Mouse (Mus musculus) lung, embryonic 16.5 days (tissue): Measurements from ENCODE around the gene Ivd. TPM values are rescaled to one million over a fixed set of nuclear protein-coding genes. Genes with fewer than 3 reads are reported as not detected.

Experiments used
- ATAC-seq: fragments of 200-750 bp; cut with Nextera tagmentation; 2 replicates; pipeline ENCODE4 v1.8.0; 2017; ENCODE audit warnings: low read depth, mild to moderate bottlenecking, moderate library complexity
- H3K27ac ChIP-seq: fragments of 300-500 bp; sonication (generic); 2 replicates; pipeline ENCODE4 v1.5.1; 2014; ENCODE audit warnings: mild to moderate bottlenecking, control low read depth, low read length
- H3K27me3 ChIP-seq: fragments of 300-500 bp; sonication (generic); 2 replicates; pipeline ENCODE4 v1.6.1; 2014; ENCODE audit warnings: low read depth, low read length, mixed read lengths; ENCODE audit not compliant: control insufficient read depth, insufficient read depth
- H3K36me3 ChIP-seq: fragments of 300-500 bp; sonication (generic); 2 replicates; pipeline ENCODE4 v1.6.1; 2014; ENCODE audit warnings: low read length; ENCODE audit not compliant: control insufficient read depth, insufficient read depth
- H3K4me1 ChIP-seq: fragments of 300-500 bp; sonication (generic); replicated peaks from 2 replicates; pipeline ENCODE4 v1.6.1; 2014; ENCODE audit warnings: low read length, mixed read lengths; ENCODE audit not compliant: control insufficient read depth, insufficient read depth
- H3K4me2 ChIP-seq: fragments of 300-500 bp; sonication (generic); 2 replicates; pipeline ENCODE4 v1.6.1; 2014; ENCODE audit warnings: low read depth, low read length, control low read depth
- H3K4me3 ChIP-seq: fragments of 300-500 bp; sonication (generic); 2 replicates; pipeline ENCODE4 v1.5.1; 2014; ENCODE audit warnings: mild to moderate bottlenecking, low read length, control low read depth
- H3K9ac ChIP-seq: fragments of 300-500 bp; sonication (generic); 2 replicates; pipeline ENCODE4 v1.6.1; 2014; ENCODE audit warnings: low read length, control low read depth
- H3K9me3 ChIP-seq: fragments of 300-500 bp; sonication (generic); 2 replicates; pipeline ENCODE4 v1.6.1; 2016; ENCODE audit warnings: low read length; ENCODE audit not compliant: control insufficient read depth
- WGBS: fragments of 180-500 bp; shearing (Covaris S2); extraction: QIAGEN DNeasy Blood & Tissue Kit; methylation state at CpG from one replicate; pipeline ENCODE4 v1.1.7; 2014; 5-methylcytosine and 5-hydroxymethylcytosine counted together
- polyA plus RNA-seq: library from polyadenylated mRNA; unstranded; fragments of >200 nt; fragmentation: Nextera tagmentation; extraction: Ambion mirVana; gene quantifications from 2 replicates; pipeline ENCODE4 v1.2.1, GENCODE M21; 2015

Ivd gene
- polyA plus RNA-seq, 1 experiment from 2014 or later: 77.9 TPM

DNA sequence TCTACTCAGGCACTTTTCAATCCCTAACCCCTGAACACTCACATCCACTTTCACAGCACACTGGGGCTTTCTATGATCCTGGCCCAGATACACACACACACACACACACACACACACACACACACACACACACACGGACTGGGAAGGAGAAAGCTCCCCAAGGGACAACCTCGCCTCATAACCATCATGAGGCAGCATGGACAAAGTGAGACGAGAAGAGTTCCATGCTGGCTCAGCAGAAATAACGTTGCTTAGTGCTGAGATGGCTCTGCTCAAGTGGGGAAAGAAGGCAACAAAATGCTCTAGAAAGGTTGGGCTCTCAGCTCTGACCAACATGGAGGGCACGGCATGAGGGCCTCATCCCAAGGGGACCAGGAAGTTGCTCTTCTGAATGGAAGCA, 20.6 kb upstream of the Ivd start:
- Histone ChIP-seq H3K9ac (no peak overlapping the region), H3K4me1 (no peaks in the 10 kb centered on the region), H3K27me3 (no peaks in the 10 kb centered on the region), H3K36me3 (no peaks in the 10 kb centered on the region), H3K27ac (no peak overlapping the region), H3K4me2 (no peak overlapping the region), H3K9me3 (no peaks in the 10 kb centered on the region), H3K4me3 (no peak overlapping the region)
- no peak for ATAC-seq
- WGBS: 60% methylated on average over 5 of the region's 5 CpGs

DNA sequence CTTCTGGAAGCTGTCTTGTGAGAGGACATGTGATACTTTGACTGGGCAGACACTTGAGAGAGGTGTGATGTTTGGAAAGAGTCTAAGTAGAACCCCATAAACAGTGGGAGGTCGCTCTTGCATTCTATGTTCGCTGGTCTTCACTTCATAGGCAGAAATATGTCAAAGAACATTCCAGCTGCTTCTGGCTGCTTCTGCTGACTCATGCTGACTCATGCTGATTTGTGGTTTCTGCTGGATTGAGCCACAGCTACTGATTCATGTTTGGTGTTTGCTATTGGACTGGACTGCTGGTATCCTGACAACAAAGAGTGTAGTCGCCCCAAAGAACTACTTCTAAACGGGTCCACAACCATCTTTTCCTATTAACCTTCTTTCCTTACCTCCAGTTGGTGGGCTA, 20.0 kb upstream of the Ivd start:
- H3K9ac ChIP-seq: no peak overlapping the region
- 81% methylated on average over 4 of the region's 4 CpGs for WGBS
- H3K4me1 ChIP-seq: no peaks in the 10 kb centered on the region; the same call in 1 of the 2 replicates
- H3K27ac ChIP-seq: no peak overlapping the region
- ATAC-seq: no peak
- H3K4me3 ChIP-seq: no peak overlapping the region
- H3K27me3 ChIP-seq: no peaks in the 10 kb centered on the region
- no peaks in the 10 kb centered on the region for H3K9me3 ChIP-seq
- H3K4me2 ChIP-seq: no peak overlapping the region
- no peaks in the 10 kb centered on the region for H3K36me3 ChIP-seq

DNA sequence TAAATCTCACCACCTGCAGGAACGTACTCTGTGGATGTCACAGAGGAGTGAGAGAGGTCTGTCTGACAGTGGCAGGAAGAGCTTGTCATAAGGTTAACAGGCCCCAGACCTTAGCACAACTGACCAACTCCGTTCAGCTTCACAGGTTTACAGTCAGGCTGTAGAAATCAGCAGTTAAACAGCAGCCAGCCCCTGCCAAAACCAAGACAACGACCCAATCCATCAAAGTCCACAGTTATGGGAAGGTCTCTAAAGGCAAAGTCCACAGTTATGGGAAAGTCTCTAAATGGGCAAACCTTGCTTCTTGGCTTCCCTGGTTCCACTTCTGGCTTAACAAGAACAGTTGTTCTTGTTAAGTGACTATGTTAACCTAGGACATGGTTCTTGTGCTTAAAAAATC, 17.3 kb upstream of the Ivd start:
- 80% methylated on average over 3 of the region's 3 CpGs for WGBS
- Histone ChIP-seq H3K9ac (no peak overlapping the region), H3K4me3 (no peak overlapping the region), H3K4me1 (no peaks in the 10 kb centered on the region; the same call in 1 of the 2 replicates), H3K27ac (no peak overlapping the region), H3K36me3 (no peaks in the 10 kb centered on the region), H3K27me3 (no peaks in the 10 kb centered on the region), H3K9me3 (no peaks in the 10 kb centered on the region), H3K4me2 (no peak overlapping the region)
- no peak for ATAC-seq

DNA sequence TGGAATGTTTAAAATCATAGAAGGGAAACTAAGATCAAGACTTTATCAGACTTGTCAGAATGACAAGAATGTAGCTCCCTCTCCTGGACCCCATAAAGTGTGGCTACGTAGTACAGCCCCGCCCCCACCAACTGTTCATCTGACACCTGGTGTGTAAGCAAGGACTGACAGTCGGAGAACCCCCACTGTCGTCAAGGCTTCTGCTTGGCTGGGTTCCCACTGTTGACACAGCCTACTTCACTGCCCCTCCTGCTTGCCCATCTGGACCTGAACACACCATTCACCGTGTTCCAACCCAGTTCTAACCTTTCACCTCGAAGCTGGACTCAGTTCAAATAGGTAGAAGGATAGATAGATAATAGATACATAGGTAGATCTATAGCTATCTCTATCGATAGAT, 15.5 kb upstream of the Ivd start:
- Histone ChIP-seq H3K9me3 (no peaks in the 10 kb centered on the region), H3K4me2 (no peak overlapping the region), H3K9ac (no peak overlapping the region), H3K27ac (no peak overlapping the region), H3K36me3 (no peaks in the 10 kb centered on the region), H3K4me3 (no peak overlapping the region), H3K27me3 (no peaks in the 10 kb centered on the region), H3K4me1 (no peaks in the 10 kb centered on the region; the same call in 1 of the 2 replicates)
- WGBS: 35% methylated on average over 7 of the region's 7 CpGs
- ATAC-seq: peak; percentile 45; the same call in 1 of the 2 replicates

DNA sequence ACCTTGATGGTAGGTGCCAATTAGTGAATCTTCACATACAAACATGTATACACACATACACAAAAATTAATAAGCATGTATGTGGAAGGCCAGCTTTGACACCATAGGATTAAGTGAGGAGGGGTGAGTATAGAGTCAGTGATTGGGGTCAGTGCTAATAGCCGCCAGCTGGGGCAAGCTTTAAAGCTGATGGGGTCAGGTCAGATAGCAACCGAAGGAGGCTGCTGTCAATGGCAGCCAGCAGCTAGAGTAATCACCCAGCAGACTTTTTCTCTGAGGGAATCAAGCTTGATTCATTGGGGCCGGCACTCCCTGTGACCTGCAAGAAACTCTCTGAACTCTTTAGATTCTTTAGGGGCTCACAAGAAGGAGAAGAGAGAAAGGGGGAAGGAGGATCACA, 10.0 kb upstream of the Ivd start:
- H3K4me1 ChIP-seq: no peaks in the 10 kb centered on the region; the same call in 1 of the 2 replicates
- ATAC-seq: no peak
- H3K9me3 ChIP-seq: no peaks in the 10 kb centered on the region
- H3K27me3 ChIP-seq: no peaks in the 10 kb centered on the region
- no peak overlapping the region for H3K27ac ChIP-seq
- no peaks in the 10 kb centered on the region for H3K36me3 ChIP-seq
- no peak overlapping the region for H3K9ac ChIP-seq
- H3K4me3 ChIP-seq: no peak overlapping the region
- 16% methylated on average over 3 of the region's 3 CpGs for WGBS
- H3K4me2 ChIP-seq: no peak overlapping the region

DNA sequence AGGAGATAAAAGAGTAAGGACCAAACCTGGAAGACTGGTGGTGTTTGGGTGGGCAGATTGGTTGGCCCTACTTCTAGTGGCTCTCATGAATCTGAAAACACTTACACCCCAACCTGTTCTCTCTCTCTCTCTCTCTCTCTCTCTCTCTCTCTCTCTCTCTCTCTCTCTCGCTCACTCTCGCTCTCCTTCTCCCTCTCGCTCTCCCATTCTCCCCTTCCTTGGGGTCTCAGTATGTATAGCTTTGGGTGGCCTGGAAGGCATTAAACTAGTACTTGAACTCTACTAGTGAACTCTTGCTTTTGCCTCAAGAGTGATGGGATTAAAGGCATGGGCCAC, 554 bp downstream of the Ivd start:
- H3K9me3 ChIP-seq: no peaks in the 10 kb centered on the region
- no peaks in the 10 kb centered on the region for H3K27me3 ChIP-seq
- H3K4me1 ChIP-seq: peaks cover 9% of the 10 kb centered on the region
- H3K4me3 ChIP-seq: peak overlapping the region; percentile 82
- peak overlapping the region; percentile 71 for H3K27ac ChIP-seq
- H3K4me2 ChIP-seq: peak overlapping the region; percentile 74
- H3K9ac ChIP-seq: peak overlapping the region; percentile 87
- ATAC-seq: no peak
- no peaks in the 10 kb centered on the region for H3K36me3 ChIP-seq
- 42% methylated on average over 3 of the region's 3 CpGs for WGBS

DNA sequence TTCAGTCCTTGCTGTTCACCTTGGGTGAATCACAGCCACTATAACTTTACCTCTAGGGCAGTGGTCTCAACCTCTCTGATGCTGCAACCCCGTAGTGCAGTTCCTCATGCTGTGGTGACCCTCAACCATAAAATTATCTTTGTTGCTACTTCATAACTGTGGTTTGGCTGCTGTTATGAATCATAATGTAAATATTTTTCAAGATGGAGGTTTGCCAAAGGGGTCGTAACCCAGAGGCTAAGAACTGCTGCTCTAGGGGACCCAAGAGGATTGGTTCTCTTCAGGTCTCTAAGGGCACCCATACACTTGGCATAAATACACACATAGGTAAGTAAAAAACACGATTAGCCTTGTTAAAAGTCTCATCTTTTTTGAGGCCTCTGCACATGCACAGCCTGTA, 8.8 kb downstream of the Ivd start:
- Histone ChIP-seq H3K9ac (no peak overlapping the region), H3K27me3 (no peaks in the 10 kb centered on the region), H3K4me2 (no peak overlapping the region), H3K4me3 (no peak overlapping the region), H3K27ac (peak overlapping the region; percentile 65), H3K36me3 (peaks cover 7% of the 10 kb centered on the region), H3K4me1 (peaks cover 16% of the 10 kb centered on the region; the same call in 1 of the 2 replicates), H3K9me3 (no peaks in the 10 kb centered on the region)
- peak; percentile 19; the same call in 1 of the 2 replicates for ATAC-seq
- 43% methylated on average over 3 of the region's 3 CpGs for WGBS

DNA sequence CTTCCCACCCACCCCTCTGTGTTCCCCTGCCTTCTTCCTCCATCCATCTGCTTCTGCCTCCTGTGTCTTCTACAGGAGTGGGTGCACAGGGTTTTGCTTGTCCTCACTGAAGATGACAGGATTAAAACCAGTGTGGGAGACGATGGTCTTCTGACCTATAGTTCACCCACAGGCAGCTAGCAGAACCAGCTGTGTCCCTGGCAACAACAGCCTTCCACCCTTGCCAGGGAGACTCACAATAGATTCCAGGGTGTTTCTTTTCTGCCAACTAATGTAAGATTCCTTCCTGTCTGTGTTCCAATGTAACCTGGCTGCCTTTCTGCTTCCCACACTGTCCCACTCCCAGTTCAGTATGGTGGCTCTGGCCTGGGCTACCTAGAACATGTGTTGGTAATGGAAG, 9.3 kb downstream of the Ivd start:
- 52% methylated on average over 1 of the region's 1 CpGs for WGBS
- H3K4me2 ChIP-seq: no peak overlapping the region
- no peaks in the 10 kb centered on the region for H3K27me3 ChIP-seq
- no peaks in the 10 kb centered on the region for H3K9me3 ChIP-seq
- no peak overlapping the region for H3K9ac ChIP-seq
- H3K4me3 ChIP-seq: no peak overlapping the region
- ATAC-seq: peak; percentile 23; the same call in 1 of the 2 replicates
- H3K36me3 ChIP-seq: peaks cover 7% of the 10 kb centered on the region
- peaks cover 16% of the 10 kb centered on the region; the same call in 1 of the 2 replicates for H3K4me1 ChIP-seq
- H3K27ac ChIP-seq: peak overlapping the region; percentile 65

DNA sequence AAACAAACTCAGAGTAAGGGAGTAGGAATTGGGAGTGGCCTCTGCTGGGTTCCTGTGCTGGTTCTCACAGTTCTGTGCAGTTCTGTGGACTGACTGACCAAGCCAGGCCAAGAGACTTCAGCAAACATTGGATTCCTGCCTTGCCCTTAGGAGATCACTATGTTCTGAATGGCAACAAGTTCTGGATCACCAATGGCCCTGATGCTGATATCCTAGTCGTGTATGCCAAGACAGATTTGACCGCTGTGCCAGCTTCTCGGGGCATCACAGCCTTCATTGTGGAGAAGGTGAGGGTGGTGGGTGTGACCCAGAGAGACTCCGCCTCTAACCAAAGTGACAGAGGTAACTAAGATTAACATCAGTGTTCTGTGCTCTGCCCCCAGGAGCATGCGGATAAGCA, 11.3 kb downstream of the Ivd start:
- Histone ChIP-seq H3K4me3 (no peak overlapping the region), H3K4me2 (no peak overlapping the region), H3K27ac (no peak overlapping the region), H3K4me1 (peaks cover 16% of the 10 kb centered on the region; the same call in 1 of the 2 replicates), H3K27me3 (no peaks in the 10 kb centered on the region), H3K9me3 (no peaks in the 10 kb centered on the region), H3K36me3 (peaks cover 15% of the 10 kb centered on the region), H3K9ac (no peak overlapping the region)
- WGBS: 84% methylated on average over 5 of the region's 5 CpGs
- ATAC-seq: no peak

DNA sequence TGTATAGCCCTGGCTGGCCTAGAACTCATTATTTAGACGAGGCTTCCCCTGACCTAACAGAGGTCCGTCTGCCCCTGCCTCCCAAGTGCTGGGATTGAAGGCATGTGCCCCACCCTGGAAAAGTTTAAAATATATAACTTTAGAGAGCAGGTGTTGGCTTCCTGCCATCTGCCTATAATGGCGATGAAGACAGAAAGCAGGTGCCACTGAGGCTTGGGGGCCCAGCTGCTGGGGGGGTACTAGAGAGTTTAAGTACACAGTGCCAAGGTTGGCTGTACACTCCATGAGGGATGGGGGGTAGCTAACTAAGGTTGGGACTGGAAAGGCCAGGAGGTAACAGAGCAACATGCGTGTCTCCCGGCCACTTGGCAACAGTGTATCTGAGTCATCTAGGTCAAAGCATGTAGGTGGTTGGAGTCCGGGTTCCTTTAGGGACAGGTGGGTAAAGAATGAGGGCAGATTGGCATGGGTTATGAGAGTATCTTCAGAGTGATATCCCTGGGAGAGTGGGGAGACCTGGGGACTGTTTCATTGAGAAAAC, 12.2 kb downstream of the Ivd start:
- ATAC-seq: no peak
- Histone ChIP-seq H3K36me3 (peaks cover 16% of the 10 kb centered on the region), H3K9ac (no peak overlapping the region), H3K4me1 (peaks cover 16% of the 10 kb centered on the region; the same call in 1 of the 2 replicates), H3K9me3 (no peaks in the 10 kb centered on the region), H3K4me3 (no peak overlapping the region), H3K27ac (no peak overlapping the region), H3K27me3 (no peaks in the 10 kb centered on the region), H3K4me2 (no peak overlapping the region)
- WGBS: 58% methylated on average over 6 of the region's 6 CpGs
